Mouse (Mus musculus): Measurements from ENCODE around the gene Capns1.
"Not testable (repeated sequence)": the region's sequence is repeated elsewhere in the genome, so short reads cannot be mapped to it uniquely, and the experiment has no call there.

Capns1 gene

DNA sequence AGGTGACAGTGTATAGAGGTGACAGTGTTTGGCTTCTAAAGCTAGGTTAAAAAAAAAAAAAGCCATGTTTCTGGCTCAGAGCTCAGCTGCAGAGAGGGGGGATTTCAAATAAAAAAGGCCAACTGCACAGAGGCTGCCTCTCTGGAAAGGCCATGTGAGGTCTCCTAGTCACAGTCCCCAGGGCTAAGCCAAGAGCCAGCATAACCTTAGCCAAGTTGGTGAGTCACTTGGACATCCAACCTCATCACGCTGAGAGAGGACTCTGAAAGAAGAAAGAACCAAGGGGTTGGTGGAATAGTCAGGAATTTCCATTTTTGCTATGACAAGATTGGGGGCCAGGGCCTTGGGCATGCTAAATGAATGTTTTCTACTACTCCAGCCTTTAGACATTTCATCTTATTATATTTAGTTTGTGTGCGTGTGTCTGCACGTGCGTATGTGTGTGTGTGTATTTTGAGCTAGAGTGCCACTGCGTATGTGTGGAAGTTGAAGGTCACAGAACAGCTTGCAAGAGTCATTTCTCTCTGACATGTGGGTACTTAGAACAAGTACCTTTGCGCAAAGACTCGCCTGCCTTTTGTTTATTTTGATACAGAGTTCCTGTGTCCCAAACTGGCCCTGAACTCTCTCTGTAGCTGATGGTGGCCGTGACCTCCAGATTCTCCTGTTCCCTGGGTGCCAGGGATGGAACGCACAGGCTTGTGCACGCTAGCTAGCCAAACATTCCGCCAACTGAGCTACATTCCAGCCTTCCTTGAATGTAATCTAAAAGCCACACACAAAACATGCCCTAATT is 4.5 kb upstream of the Capns1 start:
- peak in 1 of 2 experiments; percentile 54 for DNase-seq

DNA sequence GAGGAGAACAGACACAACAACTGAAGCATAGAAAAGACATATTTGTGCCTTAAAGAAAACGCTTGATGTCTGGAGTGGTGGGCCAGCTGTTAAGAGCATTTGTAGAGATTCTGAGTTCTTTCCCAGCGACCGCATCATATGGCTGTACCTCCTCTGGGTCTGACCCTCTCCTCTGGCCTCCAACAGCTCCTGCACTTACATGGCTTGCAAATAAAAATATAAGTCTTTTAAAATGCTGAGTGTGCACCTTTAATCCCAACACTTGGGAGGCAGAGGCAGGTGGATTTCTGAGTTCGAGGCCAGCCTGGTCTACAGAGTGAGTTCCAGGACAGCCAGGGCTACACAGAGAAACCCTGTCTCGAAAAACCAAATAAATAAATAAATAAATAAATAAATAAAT is 2.0 kb upstream of the Capns1 start:
- not testable (repeated sequence) for DNase-seq

DNA sequence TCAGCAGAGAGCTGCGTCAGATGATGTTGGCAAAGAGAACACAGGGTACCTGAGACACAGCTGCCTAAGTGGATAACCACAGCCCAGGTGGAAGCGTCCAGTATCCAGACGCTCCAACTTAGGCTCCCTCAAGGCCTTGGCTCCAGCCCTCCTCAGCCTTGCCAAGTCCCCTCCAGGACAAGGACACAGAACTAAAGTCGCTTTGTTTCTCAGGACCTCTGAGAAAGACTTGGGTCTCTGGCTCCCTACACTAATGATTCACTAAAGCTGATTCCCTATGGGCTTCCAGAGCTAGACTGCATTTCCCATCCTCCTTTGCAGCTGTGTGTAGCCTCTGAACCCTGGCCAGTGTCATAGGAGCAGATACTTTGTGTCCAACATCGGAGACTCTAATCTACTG is 1.6 kb upstream of the Capns1 start:
- no peak for DNase-seq

DNA sequence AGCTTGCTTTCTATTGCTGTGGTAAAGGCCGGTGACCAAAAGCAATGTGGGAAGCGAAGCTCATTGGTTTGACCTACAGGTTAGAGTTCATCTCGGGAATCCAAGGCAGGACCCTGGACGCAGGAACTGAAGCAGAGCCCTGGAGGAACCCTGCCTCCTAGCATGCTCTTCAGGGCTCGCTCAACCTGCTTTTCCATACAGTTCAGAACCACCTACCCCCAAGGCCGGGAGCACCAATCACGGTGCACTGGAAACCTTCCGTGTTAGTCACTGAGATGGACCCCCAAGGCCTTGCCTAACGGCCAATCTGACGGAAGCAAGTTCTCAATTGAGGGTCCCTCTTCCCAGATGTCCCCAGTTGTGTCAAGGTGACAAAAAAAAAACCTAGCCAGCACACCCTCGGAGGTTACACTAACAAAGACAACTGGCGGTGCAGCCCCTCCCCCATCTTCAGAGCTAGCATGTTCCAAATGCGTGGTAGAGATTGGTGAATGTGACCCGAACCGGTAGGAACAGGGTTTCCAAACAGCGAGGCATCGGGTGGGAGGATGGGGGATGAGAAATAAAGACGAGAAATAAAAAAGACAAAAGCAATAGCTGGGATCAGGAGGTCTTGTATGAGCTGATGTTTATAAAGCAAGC is 1.0 kb upstream of the Capns1 start:
- DNase-seq, result no peak

DNA sequence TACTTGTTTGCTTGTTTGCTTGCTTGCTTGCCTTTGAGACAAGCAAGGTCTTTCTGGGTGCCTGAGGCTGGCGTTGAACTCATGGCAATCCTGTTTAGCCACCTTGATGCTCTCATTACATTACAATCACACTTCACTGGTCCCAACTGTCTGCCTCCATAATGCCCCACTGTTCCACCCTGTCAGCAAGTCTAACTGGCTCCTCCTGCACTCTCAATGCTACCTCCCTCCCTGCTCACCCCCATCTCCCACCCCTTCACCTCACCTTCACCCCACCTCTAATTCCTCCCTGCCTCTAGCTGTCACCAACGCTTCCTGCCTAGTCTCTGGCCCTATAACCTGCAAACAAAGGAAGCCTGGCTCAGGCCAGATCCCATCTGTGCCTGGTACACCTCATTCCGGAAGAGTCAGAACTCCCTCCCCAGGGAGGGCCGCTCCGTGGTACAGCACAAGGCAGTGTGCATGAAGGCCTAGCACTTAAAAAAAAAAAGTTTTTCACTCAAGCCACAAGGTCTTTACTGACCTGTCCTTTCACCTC is 950 bp downstream of the Capns1 start:
- no peak for DNase-seq

DNA sequence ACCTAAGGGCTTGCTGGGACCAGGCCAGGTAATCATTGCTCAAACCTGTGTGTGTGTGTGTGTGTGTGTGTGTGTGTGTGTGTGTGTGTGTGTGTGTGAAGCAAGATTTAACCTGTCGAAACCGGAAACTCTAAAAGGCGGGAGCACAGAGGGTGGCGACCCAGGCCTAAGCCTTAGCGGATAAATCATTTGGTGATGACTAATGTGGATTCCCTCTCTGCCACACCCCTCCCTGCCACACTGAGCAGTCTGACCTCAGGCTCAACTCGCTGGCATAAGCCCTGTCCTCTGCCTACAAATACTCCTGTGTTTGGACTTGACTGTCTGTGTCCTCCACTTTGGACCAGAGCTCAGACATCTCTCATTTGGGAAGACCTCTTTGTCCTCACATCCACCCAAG is 2.4 kb downstream of the Capns1 start:
- DNase-seq, result no peak

DNA sequence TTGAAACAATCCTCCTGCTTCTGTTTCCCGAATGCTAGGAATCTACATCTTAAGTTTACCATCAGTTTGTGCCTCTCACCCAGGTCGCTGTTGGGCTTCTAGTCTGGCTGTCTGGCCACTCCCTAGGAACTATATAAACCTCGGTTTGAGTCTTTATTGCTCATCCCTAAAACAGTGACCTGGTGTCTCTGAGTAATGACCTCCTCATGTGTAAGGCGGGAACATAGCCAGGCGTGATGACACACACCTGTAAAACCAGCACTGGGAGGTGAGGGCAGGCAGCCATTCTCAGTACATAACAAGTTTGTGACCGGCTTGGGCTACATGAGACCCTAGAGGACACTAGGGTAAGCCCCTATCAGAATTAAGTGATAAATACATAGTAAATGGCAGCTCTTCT is 3.1 kb downstream of the Capns1 start:
- no peak for DNase-seq

DNA sequence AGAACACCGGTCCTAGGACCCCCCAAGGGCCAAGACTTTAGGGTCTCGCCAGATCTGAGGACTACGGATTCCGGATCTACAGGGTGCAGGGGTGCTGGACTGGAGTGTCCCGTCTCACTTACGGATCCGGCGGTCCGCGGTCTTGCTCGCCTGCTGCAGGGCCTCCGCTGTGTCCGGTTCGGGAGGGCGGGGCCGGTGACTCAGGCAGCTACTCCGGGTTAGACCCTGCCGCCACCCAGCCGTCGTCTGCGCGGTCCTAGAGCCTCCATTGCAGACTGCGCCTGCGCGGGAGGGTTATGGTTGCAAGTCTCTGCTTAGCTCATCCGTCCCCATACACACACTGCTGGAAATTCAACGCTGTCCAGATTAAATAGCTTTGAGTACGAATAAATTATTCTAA is 3.7 kb downstream of the Capns1 start:
- peak; percentile 97 to 98 for DNase-seq

DNA sequence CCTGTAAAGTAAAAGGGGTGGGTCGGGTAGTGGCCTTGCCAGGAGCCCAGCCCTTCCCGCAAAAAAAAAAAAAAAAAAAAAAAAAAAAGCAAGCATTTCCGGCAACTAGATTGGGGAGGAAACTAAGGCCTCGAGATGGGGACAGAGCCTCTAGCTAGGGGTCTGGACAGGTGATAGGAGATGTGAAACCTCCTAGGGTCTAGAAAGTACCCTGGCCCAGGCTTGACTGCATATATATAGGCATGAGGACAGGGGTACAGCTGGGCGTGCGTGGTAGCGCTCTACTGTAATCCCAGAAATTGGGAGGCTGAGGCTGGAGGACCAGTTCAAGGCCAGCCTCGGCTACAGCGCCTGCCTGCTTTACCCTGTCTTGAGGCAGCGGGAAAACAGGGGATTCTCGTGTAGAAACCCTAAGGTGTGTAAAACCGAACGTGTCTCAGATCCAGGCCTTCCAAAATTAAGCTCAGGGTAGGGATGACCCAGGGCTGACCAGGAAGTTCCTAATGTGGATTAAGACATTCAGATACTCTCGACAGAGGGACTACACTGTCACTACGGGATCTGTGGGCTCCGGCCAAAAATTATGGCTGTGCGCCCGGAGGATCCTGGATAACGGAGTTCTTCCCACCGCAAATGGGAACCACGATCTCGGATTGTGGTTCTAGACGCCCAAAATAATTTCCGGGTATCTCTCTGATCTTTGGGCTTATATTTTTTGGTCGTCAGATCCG is 4.3 kb downstream of the Capns1 start:
- peak; percentile 79 to 88 for DNase-seq

DNA sequence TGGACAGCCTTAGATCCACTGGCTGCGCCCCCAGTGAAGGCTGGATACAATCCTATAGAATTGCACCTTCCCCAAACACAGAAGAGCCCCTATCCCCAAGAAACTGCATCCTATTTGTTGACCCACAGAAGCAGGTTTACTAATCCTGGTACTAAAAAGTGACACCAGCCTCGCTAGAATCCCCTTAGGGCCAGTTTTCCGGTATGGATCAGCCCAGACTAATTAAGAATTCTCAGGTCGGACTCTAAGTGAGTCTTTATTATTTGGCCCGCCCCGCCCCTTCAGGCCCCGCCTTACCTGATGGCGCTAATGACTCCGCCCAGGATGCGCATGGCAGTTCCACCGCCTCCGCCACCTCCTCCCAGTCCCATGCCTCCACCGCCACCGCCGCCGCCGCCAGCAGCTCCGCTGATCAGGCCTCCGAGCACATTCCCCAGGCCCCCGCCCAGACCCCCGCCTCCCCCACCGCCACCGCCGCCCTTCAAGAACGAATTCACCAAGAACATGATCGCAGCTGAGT is 5.0 kb downstream of the Capns1 start:
- DNase-seq, result peak; percentile 85 to 86

DNA sequence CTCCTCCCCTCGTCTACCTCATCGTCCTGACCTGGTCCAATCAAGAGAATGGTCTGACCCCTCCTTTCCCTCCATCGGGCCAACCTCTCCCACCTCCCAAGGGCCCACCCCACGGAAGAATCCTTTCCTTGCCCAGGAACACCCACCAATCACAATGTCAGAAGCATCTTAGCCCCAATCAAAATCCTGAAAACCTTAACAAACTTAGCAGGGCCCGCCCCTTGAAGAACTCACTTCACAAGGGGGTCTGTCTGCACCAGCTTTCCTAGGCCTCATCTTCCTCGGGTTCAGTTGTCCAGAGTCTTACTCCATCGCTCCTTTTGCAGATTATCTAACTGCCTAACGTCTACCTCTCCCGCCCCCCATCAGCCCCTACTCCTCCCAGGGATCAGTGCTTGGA is 5.6 kb downstream of the Capns1 start:
- DNase-seq, result no peak

DNA sequence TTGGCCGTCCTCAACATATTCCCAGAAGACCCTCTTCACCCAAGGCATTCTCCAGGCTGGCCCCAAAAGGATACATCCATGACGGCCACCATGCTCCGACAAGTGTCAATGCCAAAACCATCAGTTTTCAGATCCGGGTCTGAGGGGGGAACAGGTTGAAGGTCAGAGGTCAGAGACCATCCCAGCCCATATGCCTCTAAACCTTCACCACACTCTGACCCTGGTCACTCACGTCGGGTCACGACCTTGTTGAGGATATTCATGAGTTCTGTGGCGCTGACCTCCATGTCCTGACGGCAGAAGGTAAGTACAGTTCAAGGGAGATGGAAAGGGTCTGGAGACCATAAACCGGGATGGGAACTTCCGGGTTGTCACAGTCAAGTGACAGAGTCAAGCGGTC is 6.5 kb downstream of the Capns1 start:
- no peak for DNase-seq

DNA sequence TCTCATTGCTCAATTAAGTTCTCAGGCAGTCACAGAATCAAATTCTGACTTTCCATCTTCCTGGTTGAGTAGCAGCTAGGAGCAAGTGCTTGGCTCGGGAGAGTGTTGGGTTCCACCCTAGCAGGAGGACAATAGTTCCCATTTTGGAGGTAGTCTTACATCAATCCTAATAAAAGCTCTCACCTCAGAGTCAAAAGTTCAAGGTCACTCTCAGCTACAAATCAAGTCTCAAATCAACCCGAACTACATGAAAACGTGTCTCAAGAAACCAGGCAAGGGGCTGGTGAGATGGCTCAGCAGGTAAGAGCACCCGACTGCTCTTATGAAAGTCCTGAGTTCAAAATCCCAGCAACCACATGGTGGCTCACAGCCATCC is 9.5 kb downstream of the Capns1 start:
- DNase-seq, result no peak

DNA sequence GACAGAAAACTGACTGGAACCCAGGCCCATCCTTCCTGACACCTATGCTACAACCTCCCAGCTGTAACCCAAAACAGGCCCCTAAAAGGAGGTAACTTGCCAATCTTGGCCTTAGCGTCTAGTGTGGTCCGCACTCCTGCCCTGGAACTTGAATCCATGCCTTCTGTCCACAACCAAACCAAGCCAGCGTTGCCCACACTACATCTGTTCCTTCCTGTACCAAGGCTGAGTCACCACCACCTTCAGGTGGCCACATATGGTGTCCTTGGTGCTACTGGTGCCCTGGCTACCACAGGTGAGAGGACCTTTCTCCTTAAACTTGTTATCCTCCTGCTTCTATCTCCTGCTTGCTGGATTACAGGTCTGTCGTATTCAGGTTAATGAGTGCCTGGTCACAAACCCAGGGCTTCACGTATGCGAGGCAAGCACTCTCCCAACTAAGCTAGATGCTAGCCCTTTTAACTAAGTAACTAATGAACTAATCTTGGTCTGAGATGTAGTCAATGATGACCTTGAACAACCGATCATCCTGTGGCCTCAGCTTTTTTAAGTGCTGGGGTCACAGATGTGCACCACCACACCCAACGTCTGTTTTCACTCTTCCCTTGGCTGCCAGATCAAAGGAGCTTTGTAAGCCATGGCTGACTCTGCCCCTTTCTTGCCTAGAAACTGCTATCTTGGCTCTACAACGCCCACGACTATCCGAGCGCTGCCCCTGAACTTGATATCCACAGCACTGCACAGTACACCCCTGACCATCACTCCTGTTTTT is 10.1 kb downstream of the Capns1 start:
- no peak for DNase-seq

DNA sequence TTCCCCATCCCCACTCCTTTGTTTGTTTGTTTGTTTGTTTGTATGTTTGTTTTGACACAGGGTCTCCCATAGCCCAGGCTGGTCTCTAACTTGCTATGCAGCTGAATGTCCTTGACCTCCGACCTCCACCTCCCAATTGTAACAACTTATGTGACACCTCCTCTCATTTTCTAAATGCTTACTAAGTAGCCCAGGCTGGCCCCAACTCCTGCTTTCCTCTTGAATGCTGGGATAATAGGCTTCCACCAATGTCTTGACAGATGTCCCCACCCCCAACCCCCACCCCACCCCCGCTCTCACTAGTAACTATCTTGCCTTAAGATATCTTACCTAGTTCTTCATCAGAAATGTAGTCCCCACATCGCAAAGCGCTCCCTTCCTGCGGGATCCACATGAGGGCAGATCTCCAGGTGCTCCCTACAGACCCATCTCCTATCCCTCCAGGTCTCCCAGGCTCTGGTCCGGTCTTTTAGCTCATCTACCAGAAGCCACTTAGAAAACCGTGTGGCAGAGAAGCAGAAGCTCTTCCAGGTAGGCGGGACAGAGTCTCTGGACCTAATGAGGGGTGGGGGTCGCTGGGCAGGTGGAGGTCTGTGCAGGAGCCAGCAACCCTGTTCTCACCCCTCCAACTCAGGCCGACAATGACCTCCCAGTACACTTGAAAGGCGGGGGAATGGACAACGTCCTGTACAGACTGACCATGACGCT is 13.8 kb downstream of the Capns1 start:
- DNase-seq, result no peak

DNA sequence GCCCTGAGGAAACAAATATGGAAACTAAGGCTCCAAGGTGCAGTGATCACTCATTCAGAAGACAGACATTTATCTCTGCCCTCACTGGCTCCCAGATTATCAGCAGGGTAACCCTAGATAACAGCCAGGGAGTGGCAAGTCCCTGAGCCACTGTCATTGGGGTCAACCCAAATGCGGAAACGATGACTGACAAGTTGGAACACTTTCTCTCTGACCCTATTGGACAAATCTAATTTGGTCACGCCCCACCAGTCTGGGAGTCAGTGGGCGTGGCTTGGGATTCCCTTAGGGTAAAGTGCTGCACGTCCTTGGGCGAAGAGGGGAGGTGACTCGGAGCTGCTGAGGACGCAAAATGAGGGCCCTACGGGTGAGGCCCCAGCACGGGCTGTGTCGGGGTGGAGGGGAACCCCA is 14.7 kb downstream of the Capns1 start, which contains the start of gene Cox7a1:
Cox7a1 (plus strand) TSS at position 266 of the 411 bp plus-strand sequence.
- DNase-seq, result peak; percentile 76 to 80

DNA sequence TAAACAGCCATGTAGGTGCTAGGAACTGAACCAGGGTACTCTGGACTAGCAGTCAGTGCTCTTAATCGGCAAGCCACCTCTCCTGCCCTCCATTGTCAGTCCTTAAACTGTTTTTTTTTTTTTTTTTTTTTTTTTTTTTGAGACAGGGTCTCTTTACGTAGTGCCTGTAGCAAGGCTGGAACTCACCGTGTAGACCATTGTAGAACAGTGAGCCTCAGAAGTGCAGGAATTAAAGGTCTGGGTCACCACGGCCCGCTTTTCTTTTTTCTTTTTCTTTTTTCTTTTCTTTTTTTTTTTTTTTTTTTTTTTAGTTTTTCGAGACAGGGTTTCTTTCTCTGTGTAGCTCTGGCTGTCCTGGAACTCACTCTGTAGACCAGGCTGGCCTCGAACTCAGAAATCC is 15.4 kb downstream of the Capns1 start:
- not testable (repeated sequence) for DNase-seq

DNA sequence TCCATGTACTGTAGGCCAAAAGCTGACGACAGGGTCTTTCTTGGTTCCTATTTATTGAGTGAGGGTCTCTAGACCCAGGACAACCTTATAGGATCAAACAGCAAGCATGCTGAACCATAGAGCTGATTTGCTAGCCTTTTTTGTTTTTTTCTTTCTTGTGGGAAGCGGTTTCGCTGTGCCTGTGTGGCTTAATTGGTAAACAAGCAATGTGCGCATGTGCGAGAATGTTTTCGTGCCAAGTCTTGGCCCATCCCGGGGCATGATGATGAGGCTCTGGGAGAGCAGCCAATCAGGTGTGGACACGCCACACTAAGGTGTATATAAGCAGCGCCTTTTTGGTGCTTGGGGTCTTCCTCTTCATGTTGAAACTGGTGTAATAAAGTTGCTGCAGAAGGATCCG is 16.7 kb downstream of the Capns1 start:
- not testable (repeated sequence) for DNase-seq

DNA sequence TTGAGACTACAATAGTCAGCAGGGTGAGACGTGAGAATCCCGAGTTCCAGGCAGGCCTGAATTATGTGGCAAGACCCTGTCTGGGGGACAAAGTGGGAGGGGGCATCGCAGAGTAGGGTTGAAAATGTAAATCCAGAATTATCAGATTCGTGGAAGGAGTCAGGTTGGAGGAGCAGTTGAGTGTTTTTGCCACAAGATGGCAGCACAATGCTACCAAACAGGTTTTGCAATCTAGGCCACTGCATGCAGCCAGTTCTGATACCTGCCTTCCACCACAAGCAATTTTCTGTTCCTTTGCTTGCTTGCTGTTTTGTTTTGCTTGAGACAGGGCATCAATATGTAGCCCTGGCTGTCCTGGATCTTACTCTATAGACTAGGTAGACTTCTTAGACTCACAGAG is 17.3 kb downstream of the Capns1 start:
- DNase-seq, result peak; percentile 85 to 87

DNA sequence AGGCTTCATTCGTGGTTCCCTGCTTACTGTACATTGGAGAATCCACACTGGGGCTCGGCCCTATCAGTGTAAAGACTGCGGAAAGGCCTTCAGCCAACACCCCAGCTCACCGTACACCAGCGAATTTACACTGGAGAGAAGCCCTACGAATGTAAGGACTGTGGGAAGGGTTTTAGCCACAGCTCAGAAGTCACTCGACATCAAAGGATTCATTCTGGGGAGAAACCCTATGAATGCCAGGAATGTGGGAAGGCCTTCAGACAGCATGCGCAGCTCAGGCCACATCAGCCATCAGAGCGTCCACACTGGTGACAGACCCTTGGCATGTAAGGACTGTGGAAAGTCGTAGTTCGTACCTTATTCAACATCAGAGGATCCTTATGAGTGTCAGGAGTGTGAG is 20.4 kb downstream of the Capns1 start:
- DNase-seq, result no peak

DNA sequence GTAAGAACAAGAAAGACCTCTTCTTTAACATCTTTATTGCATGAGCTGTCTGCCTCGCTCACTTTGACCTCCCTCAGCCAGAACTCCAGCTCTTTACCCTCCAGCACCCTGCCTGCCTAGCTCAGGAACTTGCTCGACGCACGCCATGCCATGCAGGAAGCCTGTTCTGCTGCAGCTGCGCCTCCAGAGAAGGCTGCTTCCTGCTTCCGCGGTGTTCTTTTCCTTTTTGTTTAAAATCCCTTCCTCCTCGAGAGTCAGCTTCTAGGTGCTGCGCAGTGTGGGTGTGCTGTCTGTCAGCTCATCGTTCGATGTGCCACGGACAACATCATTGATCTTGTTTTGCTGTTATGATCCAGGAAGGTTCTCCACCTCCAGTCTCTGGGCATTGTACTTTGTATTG is 22.1 kb downstream of the Capns1 start:
- DNase-seq, result no peak
